Mouse (Mus musculus) cerebellum, postnatal 10 days (tissue): Measurements from ENCODE around the gene Slc17a9.

Experiments used
- DNase-seq, 2 experiments: peaks; one replicate each; pipeline ENCODE4 v3.0.0; 2021; ENCODE audit warnings: mixed read lengths in 2 of 2

Slc17a9 gene

GRCm38 (mm10) chr2:180755896-180756295 lies 30.8 kb downstream of the Slc17a9 start:
- peak in 1 of 2 experiments; percentile 27 for DNase-seq

GRCm38 (mm10) chr2:180756786-180757185 lies 31.7 kb downstream of the Slc17a9 start:
- DNase-seq = no peak

GRCm38 (mm10) chr2:180758513-180759263 lies 33.6 kb downstream of the Slc17a9 start:
- peak; percentile 50 to 52 for DNase-seq

GRCm38 (mm10) chr2:180764986-180765385 lies 39.9 kb downstream of the Slc17a9 start:
- peak; percentile 79 to 82 for DNase-seq

GRCm38 (mm10) chr2:180765713-180766112 lies 40.6 kb downstream of the Slc17a9 start:
- no peak for DNase-seq

- no peak for DNase-seq
Observed at GRCm38 (mm10) chr2:180775223-180775622, 50.2 kb downstream of the Slc17a9 start.

- DNase-seq = no peak
Observed at GRCm38 (mm10) chr2:180775641-180776040, 50.6 kb downstream of the Slc17a9 start.

GRCm38 (mm10) chr2:180776793-180777192 lies 51.7 kb downstream of the Slc17a9 start, which contains the start of gene Bhlhe23:
Gene Bhlhe23, minus strand, starts transcription at chr2:180776900.
- DNase-seq = no peak

GRCm38 (mm10) chr2:180779226-180780104 lies 54.4 kb downstream of the Slc17a9 start:
- DNase-seq = peak; percentile 86 to 91

GRCm38 (mm10) chr2:180780282-180780681 lies 55.2 kb downstream of the Slc17a9 start:
- DNase-seq = no peak

GRCm38 (mm10) chr2:180786732-180787131 lies 61.7 kb downstream of the Slc17a9 start:
- peak; percentile 78 to 85 for DNase-seq

GRCm38 (mm10) chr2:180787566-180788232 lies 62.6 kb downstream of the Slc17a9 start:
- DNase-seq = peak; percentile 16 to 26

GRCm38 (mm10) chr2:180788386-180788785 lies 63.3 kb downstream of the Slc17a9 start:
- peak; percentile 62 to 67 for DNase-seq

- peak; percentile 91 to 93 for DNase-seq
Observed at GRCm38 (mm10) chr2:180788843-180789242, 63.8 kb downstream of the Slc17a9 start.

- DNase-seq = peak; percentile 87 to 90
Observed at GRCm38 (mm10) chr2:180791674-180792073, 66.6 kb downstream of the Slc17a9 start.
